Mouse (Mus musculus) heart, postnatal 0 days (tissue): ENCODE measurements around the gene Ccdc74a. TPM values are rescaled to one million over a fixed set of nuclear protein-coding genes. Genes with fewer than 3 reads are reported as not detected.

Experiments
- ATAC-seq: fragments of 200-750 bp; cut with Nextera tagmentation; 2 replicates; pipeline ENCODE4 v1.8.0; 2017; ENCODE audit warnings: low read depth, moderate number of reproducible peaks, moderate library complexity; ENCODE audit not compliant: insufficient read depth
- DNase-seq: peaks from one replicate; pipeline ENCODE4 v3.0.0-alpha.2; 2016; ENCODE audit warnings: low spot score
- H3K27ac ChIP-seq: fragments of 300-500 bp; sonication (generic); 2 replicates; pipeline ENCODE4 v1.5.1; 2014; ENCODE audit warnings: low read depth, mild to moderate bottlenecking
- H3K27me3 ChIP-seq: fragments of 300-500 bp; sonication (generic); 2 replicates; pipeline ENCODE4 v1.6.1; 2014; ENCODE audit warnings: low read length, mixed read lengths; ENCODE audit not compliant: control insufficient read depth, insufficient read depth
- H3K36me3 ChIP-seq: fragments of 300-500 bp; sonication (generic); replicated peaks from 2 replicates; pipeline ENCODE4 v1.6.1; 2014; ENCODE audit warnings: low read length, mixed read lengths; ENCODE audit not compliant: control insufficient read depth, insufficient read depth
- H3K4me1 ChIP-seq: fragments of 300-500 bp; sonication (generic); 2 replicates; pipeline ENCODE4 v1.6.1; 2014; ENCODE audit warnings: antibody characterized with exemption; ENCODE audit not compliant: control insufficient read depth, insufficient read depth
- H3K4me2 ChIP-seq: fragments of 300-500 bp; sonication (generic); 2 replicates; pipeline ENCODE4 v1.6.1; 2014; ENCODE audit warnings: low read depth, mild to moderate bottlenecking, low read length, moderate library complexity
- H3K4me3 ChIP-seq: fragments of 300-500 bp; sonication (generic); 2 replicates; pipeline ENCODE4 v1.5.1; 2014; ENCODE audit warnings: low read depth, low read length
- H3K9ac ChIP-seq: fragments of 300-500 bp; sonication (generic); replicated peaks from 2 replicates; pipeline ENCODE4 v1.6.1; 2014; ENCODE audit warnings: low read depth, low read length, mixed read lengths
- H3K9me3 ChIP-seq: fragments of 300-500 bp; sonication (generic); replicated peaks from 2 replicates; pipeline ENCODE4 v1.6.1; 2016; ENCODE audit warnings: low read length; ENCODE audit not compliant: control insufficient read depth
- CTCF ChIP-seq: IDR thresholded peaks from 2 replicates; pipeline ENCODE4 v1.5.1; 2016; ENCODE audit warnings: antibody characterized with exemption, control low read depth, low read depth
- EP300 ChIP-seq: IDR thresholded peaks from 2 replicates; pipeline ENCODE4 v1.6.1; 2016; ENCODE audit warnings: antibody characterized with exemption, low read depth
- WGBS: fragments of 180-500 bp; shearing (Covaris S2); extraction: QIAGEN DNeasy Blood & Tissue Kit; methylation state at CpG from one replicate; pipeline ENCODE4 v1.1.7; 2014; 5-methylcytosine and 5-hydroxymethylcytosine counted together
- polyA plus RNA-seq: library from polyadenylated mRNA; unstranded; fragments of >200 nt; fragmentation: Nextera tagmentation; extraction: Ambion mirVana; gene quantifications from 2 replicates; pipeline ENCODE4 v1.2.1, GENCODE M21; 2015
- total RNA-seq: library from RNA; depleted of rRNA; stranded (reverse); fragments of >200 nt; gene quantifications from 2 replicates; pipeline ENCODE4 v1.2.3, GENCODE M21; 2014; ENCODE audit warnings: low replicate concordance

Gene Ccdc74a
- total and polyA plus RNA-seq, 2 experiments from 2014 or later, result 1.5 TPM; not detected in 1

- no peaks in the 10 kb centered on the region for H3K27me3 ChIP-seq
- TF ChIP-seq EP300 (no peak), CTCF (peak; percentile 25; the same call in 1 of the 2 replicates)
- no peak for ATAC-seq
- H3K27ac ChIP-seq, result no peak overlapping the region
- WGBS, result 76% methylated on average over 2 of the region's 2 CpGs
- peaks cover 49% of the 10 kb centered on the region for H3K36me3 ChIP-seq
- H3K4me2 ChIP-seq, result no peak overlapping the region
- H3K4me3 ChIP-seq, result no peak overlapping the region
- no peaks in the 10 kb centered on the region for H3K9me3 ChIP-seq
- no peak overlapping the region for H3K9ac ChIP-seq
- DNase-seq, result no peak
- H3K4me1 ChIP-seq, result peaks cover 8% of the 10 kb centered on the region; the same call in 1 of the 2 replicates
Observed at GRCm38 (mm10) chr16:17637610-17638009, 8.7 kb upstream of the Ccdc74a start.

- 77% methylated on average over 9 of the region's 9 CpGs for WGBS
- H3K4me2 ChIP-seq, result no peak overlapping the region
- DNase-seq (no peak), ATAC-seq (no peak)
- H3K9me3 ChIP-seq, result no peaks in the 10 kb centered on the region
- H3K27me3 ChIP-seq, result no peaks in the 10 kb centered on the region
- H3K27ac ChIP-seq, result no peak overlapping the region
- no peak overlapping the region for H3K9ac ChIP-seq
- H3K4me3 ChIP-seq, result no peak overlapping the region
- peaks cover 8% of the 10 kb centered on the region; the same call in 1 of the 2 replicates for H3K4me1 ChIP-seq
- TF ChIP-seq CTCF (no peak), EP300 (no peak)
- H3K36me3 ChIP-seq, result peaks cover 55% of the 10 kb centered on the region
Observed at GRCm38 (mm10) chr16:17638036-17638628, 8.1 kb upstream of the Ccdc74a start.

GRCm38 (mm10) chr16:17639081-17639480 lies 7.2 kb upstream of the Ccdc74a start:
- no peak overlapping the region for H3K4me3 ChIP-seq
- no peak for DNase-seq
- no peak overlapping the region for H3K9ac ChIP-seq
- no peaks in the 10 kb centered on the region for H3K27me3 ChIP-seq
- peaks cover 8% of the 10 kb centered on the region; the same call in 1 of the 2 replicates for H3K4me1 ChIP-seq
- no peak overlapping the region for H3K4me2 ChIP-seq
- H3K36me3 ChIP-seq, result peaks cover 58% of the 10 kb centered on the region
- TF ChIP-seq EP300, result no peak
- no peak for TF ChIP-seq CTCF
- H3K27ac ChIP-seq, result no peak overlapping the region
- WGBS, result 91% methylated on average over 3 of the region's 3 CpGs
- H3K9me3 ChIP-seq, result no peaks in the 10 kb centered on the region
- ATAC-seq, result no peak

- Histone ChIP-seq H3K4me1 (peaks cover 8% of the 10 kb centered on the region; the same call in 1 of the 2 replicates), H3K27ac (no peak overlapping the region), H3K4me3 (no peak overlapping the region), H3K4me2 (no peak overlapping the region), H3K9me3 (no peaks in the 10 kb centered on the region), H3K9ac (no peak overlapping the region), H3K27me3 (no peaks in the 10 kb centered on the region), H3K36me3 (peaks cover 57% of the 10 kb centered on the region)
- TF ChIP-seq EP300 (no peak), CTCF (no peak)
- DNase-seq, result no peak
- 87% methylated on average over 6 of the region's 6 CpGs for WGBS
- no peak for ATAC-seq
Observed at GRCm38 (mm10) chr16:17639951-17640350, 6.3 kb upstream of the Ccdc74a start.

- peaks cover 57% of the 10 kb centered on the region for H3K36me3 ChIP-seq
- no peak overlapping the region for H3K9ac ChIP-seq
- ATAC-seq, result no peak
- H3K27ac ChIP-seq, result no peak overlapping the region
- H3K9me3 ChIP-seq, result no peaks in the 10 kb centered on the region
- no peaks in the 10 kb centered on the region for H3K27me3 ChIP-seq
- H3K4me2 ChIP-seq, result no peak overlapping the region
- TF ChIP-seq CTCF, result no peak
- peaks cover 8% of the 10 kb centered on the region; the same call in 1 of the 2 replicates for H3K4me1 ChIP-seq
- WGBS, result 89% methylated on average over 9 of the region's 9 CpGs
- no peak overlapping the region for H3K4me3 ChIP-seq
- no peak for DNase-seq
Observed at GRCm38 (mm10) chr16:17640706-17641105, 5.6 kb upstream of the Ccdc74a start.

- no peak overlapping the region for H3K9ac ChIP-seq
- TF ChIP-seq CTCF (no peak), EP300 (no peak)
- ATAC-seq (no peak), DNase-seq (no peak)
- 77% methylated on average over 6 of the region's 6 CpGs for WGBS
- H3K36me3 ChIP-seq, result peaks cover 57% of the 10 kb centered on the region
- peaks cover 11% of the 10 kb centered on the region for H3K4me1 ChIP-seq
- no peak overlapping the region for H3K27ac ChIP-seq
- H3K27me3 ChIP-seq, result no peaks in the 10 kb centered on the region
- H3K4me3 ChIP-seq, result no peak overlapping the region
- H3K9me3 ChIP-seq, result no peaks in the 10 kb centered on the region
- no peak overlapping the region for H3K4me2 ChIP-seq
Observed at GRCm38 (mm10) chr16:17641301-17641700, 5.0 kb upstream of the Ccdc74a start.
